Mouse (Mus musculus): ENCODE measurements around the gene Zeb2. TPM values are rescaled to one million over a fixed set of nuclear protein-coding genes. Genes with fewer than 3 reads are reported as not detected.

The Zeb2 gene
- total and polyA plus RNA-seq, 2 experiments from 2014 or later = 50.6 to 150 TPM

DNA sequence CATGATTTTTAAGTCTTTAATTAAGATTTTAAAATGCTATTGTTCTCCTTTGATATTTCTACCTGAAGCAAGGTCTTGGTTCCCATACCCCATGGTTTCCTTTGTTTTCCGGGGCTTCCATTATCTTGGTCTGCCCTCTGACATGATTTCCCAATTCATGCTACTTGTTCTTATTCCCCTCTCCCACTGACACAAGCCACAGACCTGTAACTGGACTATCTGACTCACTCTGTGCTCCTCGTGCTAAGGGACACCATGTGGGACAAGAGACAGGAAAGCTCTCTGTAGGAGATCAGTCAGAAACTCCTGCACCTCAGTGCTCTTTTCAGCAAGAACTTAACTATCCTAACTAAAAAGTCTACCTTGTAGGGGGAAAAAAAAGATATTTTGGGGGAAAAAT lies 139.6 kb downstream of the Zeb2 start:
- DNase-seq = no peak
- no peak for ATAC-seq
- H3K4me3 ChIP-seq (ENCODE audit: low read depth, low read length) = no peak overlapping the region
- 63% methylated on average over 2 of the region's 2 CpGs for WGBS
- no peak overlapping the region for H3K4me2 ChIP-seq (ENCODE audit: low read depth)
- TF ChIP-seq CTCF (IDR thresholded peaks at IDR 0.05; ENCODE audit: low read depth) = no peak
- peaks cover 8% of the 10 kb centered on the region; the same call in 1 of the 2 replicates for H3K4me1 ChIP-seq (ENCODE audit: insufficient read depth)
- no peaks in the 10 kb centered on the region for H3K36me3 ChIP-seq (ENCODE audit: insufficient read depth)
- H3K27me3 ChIP-seq (ENCODE audit: insufficient read depth, low read length) = no peaks in the 10 kb centered on the region
- no peak overlapping the region for H3K9ac ChIP-seq
- H3K27ac ChIP-seq (ENCODE audit: low read depth, low read length) = no peak overlapping the region
- H3K9me3 ChIP-seq (ENCODE audit: low read length) = no peaks in the 10 kb centered on the region

DNA sequence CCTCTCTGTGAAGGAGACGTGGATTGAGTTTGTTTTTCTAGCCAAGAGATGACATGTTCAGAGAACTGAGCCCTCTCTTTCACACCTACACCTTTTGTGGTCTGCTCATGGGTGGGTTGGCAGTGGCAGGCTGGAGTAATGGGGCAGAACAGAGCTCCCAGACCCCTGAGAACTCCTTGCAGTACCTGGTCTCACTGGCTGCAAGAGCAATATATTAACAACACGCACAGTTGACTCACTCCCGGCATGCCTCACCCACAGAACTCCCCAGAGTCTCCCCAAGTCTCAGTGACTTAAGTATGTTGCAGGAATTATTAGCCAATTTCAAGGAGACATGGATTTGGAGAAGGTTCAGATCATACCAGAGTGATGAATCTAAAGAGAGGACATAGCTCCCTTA lies 140.1 kb downstream of the Zeb2 start:
- no peaks in the 10 kb centered on the region for H3K36me3 ChIP-seq (ENCODE audit: insufficient read depth)
- no peaks in the 10 kb centered on the region for H3K9me3 ChIP-seq (ENCODE audit: low read length)
- no peak overlapping the region for H3K9ac ChIP-seq
- 87% methylated on average over 3 of the region's 3 CpGs for WGBS
- ATAC-seq (no peak), DNase-seq (no peak)
- H3K4me2 ChIP-seq (ENCODE audit: low read depth) = no peak overlapping the region
- H3K4me1 ChIP-seq (ENCODE audit: insufficient read depth) = peaks cover 8% of the 10 kb centered on the region; the same call in 1 of the 2 replicates
- no peak overlapping the region for H3K4me3 ChIP-seq (ENCODE audit: low read depth, low read length)
- no peak for TF ChIP-seq CTCF (IDR thresholded peaks at IDR 0.05; ENCODE audit: low read depth)
- H3K27me3 ChIP-seq (ENCODE audit: insufficient read depth, low read length) = no peaks in the 10 kb centered on the region
- no peak overlapping the region for H3K27ac ChIP-seq (ENCODE audit: low read depth, low read length)

DNA sequence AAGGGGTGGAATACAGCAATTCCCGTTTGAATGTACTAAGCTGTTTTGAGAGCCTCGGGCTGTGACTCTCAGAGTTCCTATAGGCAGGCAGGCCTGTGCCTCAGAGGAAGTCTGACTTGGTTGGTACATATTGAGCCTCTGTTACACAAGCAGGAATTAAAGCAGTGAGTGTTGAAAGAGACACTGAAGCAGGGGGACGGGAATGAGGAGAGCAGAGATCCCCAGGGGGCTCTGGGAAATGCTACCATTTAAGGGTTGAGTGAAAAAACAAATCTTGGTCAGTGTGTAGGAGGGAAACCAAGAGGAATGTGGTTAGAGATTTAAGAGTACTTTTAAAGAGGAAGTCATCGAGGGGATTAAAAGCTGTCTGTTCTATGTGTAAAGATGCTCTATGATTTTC lies 140.7 kb downstream of the Zeb2 start:
- Histone ChIP-seq H3K4me3 (ENCODE audit: low read depth, low read length) (no peak overlapping the region), H3K27ac (ENCODE audit: low read depth, low read length) (no peak overlapping the region), H3K27me3 (ENCODE audit: insufficient read depth, low read length) (no peaks in the 10 kb centered on the region), H3K9me3 (ENCODE audit: low read length) (no peaks in the 10 kb centered on the region), H3K36me3 (ENCODE audit: insufficient read depth) (no peaks in the 10 kb centered on the region), H3K4me1 (ENCODE audit: insufficient read depth) (peaks cover 8% of the 10 kb centered on the region; the same call in 1 of the 2 replicates), H3K9ac (no peak overlapping the region), H3K4me2 (ENCODE audit: low read depth) (no peak overlapping the region)
- ATAC-seq (no peak), DNase-seq (no peak)
- TF ChIP-seq CTCF (IDR thresholded peaks at IDR 0.05; ENCODE audit: low read depth) = no peak
- 56% methylated on average over 4 of the region's 4 CpGs for WGBS

DNA sequence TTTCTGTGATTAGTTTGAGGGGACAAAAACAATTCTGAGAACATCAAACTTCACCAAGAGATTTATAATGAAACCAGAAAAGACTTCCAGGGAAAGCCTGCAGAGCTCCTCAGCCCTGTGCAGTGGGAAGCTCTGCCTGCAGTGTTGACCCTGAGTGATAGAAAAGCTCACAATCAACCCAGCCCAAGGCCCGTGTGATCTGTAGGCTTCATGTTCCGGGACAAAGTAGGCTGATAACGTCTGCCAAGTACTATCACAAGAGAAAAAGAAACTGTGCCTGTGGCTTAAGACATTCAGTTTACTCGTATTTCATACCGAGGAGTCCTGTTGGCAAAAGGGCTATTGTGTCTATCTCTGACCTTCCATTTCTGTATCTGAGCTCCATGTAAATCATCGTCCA lies 143.4 kb downstream of the Zeb2 start:
- TF ChIP-seq CTCF (IDR thresholded peaks at IDR 0.05; ENCODE audit: low read depth) = no peak
- Histone ChIP-seq H3K4me2 (ENCODE audit: low read depth) (no peak overlapping the region), H3K9ac (no peak overlapping the region), H3K9me3 (ENCODE audit: low read length) (no peaks in the 10 kb centered on the region), H3K4me1 (ENCODE audit: insufficient read depth) (0 out of 2 replicates have a peak, but pooled peaks cover under 1% of the 10 kb centered on the region), H3K27ac (ENCODE audit: low read depth, low read length) (no peak overlapping the region), H3K27me3 (ENCODE audit: insufficient read depth, low read length) (no peaks in the 10 kb centered on the region), H3K4me3 (ENCODE audit: low read depth, low read length) (no peak overlapping the region), H3K36me3 (ENCODE audit: insufficient read depth) (no peaks in the 10 kb centered on the region)
- WGBS = 92% methylated on average over 6 of the region's 6 CpGs
- ATAC-seq (no peak), DNase-seq (no peak)

DNA sequence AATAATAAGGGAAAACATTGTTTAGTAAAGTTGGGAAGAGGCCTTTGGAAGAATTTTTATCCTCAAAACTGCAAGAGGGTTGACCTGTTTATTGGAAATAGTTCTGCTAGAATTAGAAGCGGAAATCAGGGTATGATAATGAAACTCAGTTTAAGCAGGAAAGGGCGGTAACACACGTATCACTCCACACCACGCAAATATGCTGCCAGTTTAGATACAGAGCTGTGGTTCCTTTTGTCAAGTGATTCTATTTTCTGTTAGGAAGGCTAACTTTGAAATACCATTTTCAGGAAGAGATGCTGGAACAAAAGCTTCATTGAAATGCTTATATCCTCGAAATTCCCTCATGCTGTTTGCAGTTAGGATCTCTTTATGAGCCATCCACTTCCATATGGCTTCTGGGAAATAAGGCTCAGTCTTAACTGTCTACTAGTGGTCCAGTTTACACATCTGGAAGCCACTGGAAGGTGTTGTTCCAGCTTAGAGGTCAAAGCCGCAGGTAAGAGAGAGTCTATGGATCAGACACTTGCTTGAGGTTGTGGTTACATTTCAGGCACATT lies 147.0 kb downstream of the Zeb2 start:
- Histone ChIP-seq H3K36me3 (ENCODE audit: insufficient read depth) (no peaks in the 10 kb centered on the region), H3K27me3 (ENCODE audit: insufficient read depth, low read length) (no peaks in the 10 kb centered on the region), H3K9me3 (ENCODE audit: low read length) (no peaks in the 10 kb centered on the region), H3K27ac (ENCODE audit: low read depth, low read length) (no peak overlapping the region), H3K4me3 (ENCODE audit: low read depth, low read length) (no peak overlapping the region), H3K4me1 (ENCODE audit: insufficient read depth) (no peaks in the 10 kb centered on the region), H3K4me2 (ENCODE audit: low read depth) (no peak overlapping the region), H3K9ac (no peak overlapping the region)
- 92% methylated on average over 6 of the region's 6 CpGs for WGBS
- TF ChIP-seq CTCF (IDR thresholded peaks at IDR 0.05; ENCODE audit: low read depth) = no peak
- no peak for DNase-seq
- no peak for ATAC-seq

DNA sequence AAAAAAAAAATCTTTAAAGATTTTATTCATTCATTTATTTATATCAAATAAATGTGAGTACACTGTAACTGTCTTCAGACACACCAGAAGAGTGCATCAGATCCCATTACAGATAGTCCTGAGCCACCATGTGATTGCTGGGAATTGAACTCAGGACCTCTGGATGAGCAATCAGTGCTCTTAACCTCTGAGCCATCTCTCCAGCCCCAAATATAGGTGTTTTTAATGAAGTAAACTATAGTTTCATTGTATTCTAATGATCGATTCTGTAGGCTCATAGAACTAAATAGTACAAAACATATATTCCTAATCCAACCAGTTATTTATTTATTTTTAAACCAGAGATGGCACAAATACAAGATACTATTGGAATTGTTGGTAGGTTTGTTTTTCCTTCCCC lies 147.6 kb downstream of the Zeb2 start:
- Histone ChIP-seq H3K27me3 (ENCODE audit: insufficient read depth, low read length) (no peaks in the 10 kb centered on the region), H3K9me3 (ENCODE audit: low read length) (no peaks in the 10 kb centered on the region), H3K4me1 (ENCODE audit: insufficient read depth) (no peaks in the 10 kb centered on the region), H3K4me2 (ENCODE audit: low read depth) (no peak overlapping the region), H3K27ac (ENCODE audit: low read depth, low read length) (no peak overlapping the region), H3K4me3 (ENCODE audit: low read depth, low read length) (no peak overlapping the region), H3K36me3 (ENCODE audit: insufficient read depth) (no peaks in the 10 kb centered on the region), H3K9ac (no peak overlapping the region)
- ATAC-seq = no peak
- WGBS = 97% methylated on average over 1 of the region's 1 CpGs
- DNase-seq = no peak
- no peak for TF ChIP-seq CTCF (IDR thresholded peaks at IDR 0.05; ENCODE audit: low read depth)

DNA sequence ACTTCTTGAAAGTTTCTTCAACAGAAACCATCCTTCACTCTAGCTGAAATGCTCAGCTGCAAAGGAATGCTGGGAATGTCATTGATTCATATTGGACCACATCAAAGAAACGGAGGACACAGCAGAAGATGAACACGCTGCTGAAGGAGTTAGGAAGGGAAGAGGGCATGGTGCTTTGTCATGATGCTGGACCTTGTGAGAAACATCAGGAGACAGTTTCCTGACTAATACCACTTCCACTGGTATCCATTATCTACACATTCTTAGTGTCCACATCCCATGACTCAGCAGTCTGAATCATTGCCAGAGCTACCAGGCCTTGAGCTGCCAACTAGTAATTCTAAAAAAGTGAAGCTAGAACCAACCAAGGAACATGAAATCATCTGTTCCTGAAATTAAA lies 148.0 kb downstream of the Zeb2 start:
- no peaks in the 10 kb centered on the region for H3K4me1 ChIP-seq (ENCODE audit: insufficient read depth)
- H3K9me3 ChIP-seq (ENCODE audit: low read length) = no peaks in the 10 kb centered on the region
- H3K36me3 ChIP-seq (ENCODE audit: insufficient read depth) = no peaks in the 10 kb centered on the region
- H3K27me3 ChIP-seq (ENCODE audit: insufficient read depth, low read length) = no peaks in the 10 kb centered on the region
- no peak overlapping the region for H3K4me2 ChIP-seq (ENCODE audit: low read depth)
- no peak for TF ChIP-seq CTCF (IDR thresholded peaks at IDR 0.05; ENCODE audit: low read depth)
- WGBS = 94% methylated on average over 2 of the region's 2 CpGs
- no peak overlapping the region for H3K27ac ChIP-seq (ENCODE audit: low read depth, low read length)
- DNase-seq (no peak), ATAC-seq (no peak)
- H3K9ac ChIP-seq = no peak overlapping the region
- H3K4me3 ChIP-seq (ENCODE audit: low read depth, low read length) = no peak overlapping the region

Measured in forebrain, postnatal 0 days (tissue).